Mouse (Mus musculus): ENCODE measurements around the gene P4htm.

DNA sequence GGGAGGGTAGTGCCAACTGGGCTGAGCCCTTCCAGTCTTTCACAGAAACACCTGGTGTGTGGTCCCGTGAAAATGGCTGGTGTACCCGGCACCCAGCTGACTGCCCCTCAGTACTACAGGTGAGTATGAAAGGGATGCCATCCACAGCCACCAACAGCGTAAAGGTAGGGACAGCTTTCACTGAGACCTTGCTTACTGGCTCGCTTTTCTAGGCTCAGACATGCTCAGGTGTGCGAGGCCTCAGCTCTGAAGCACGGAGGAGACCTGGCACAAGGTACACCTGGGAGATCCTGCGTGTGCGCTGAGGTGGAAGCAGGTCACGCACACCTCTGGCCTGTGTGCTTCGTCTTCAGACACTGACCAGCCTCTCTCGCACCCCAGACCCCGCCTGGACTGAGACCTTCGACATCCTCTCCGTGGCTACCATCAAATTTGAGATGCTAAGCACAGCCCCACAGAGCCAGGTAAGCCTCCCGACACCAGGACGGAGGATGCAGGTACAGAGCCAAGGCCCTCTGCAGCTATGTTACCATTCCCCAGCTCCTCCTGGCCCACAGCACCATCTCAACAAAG lies 26.0 kb downstream of the P4htm start:
- TF ChIP-seq POLR2A (IDR thresholded peaks at IDR 0.05; ENCODE audit: insufficient read depth, low read depth, low read length) (no peak), EP300 (IDR thresholded peaks at IDR 0.05; ENCODE audit: insufficient read depth, low read depth, low read length) (no peak), CTCF (IDR thresholded peaks at IDR 0.05) (no peak)
